Mouse (Mus musculus) neural tube, embryonic 11.5 days (tissue): ENCODE results near the gene En2. TPM values are rescaled to one million over a fixed set of nuclear protein-coding genes. Genes with fewer than 3 reads are reported as not detected.

ENCODE experiments used
- polyA plus RNA-seq: library from polyadenylated mRNA; unstranded; fragments of >200 nt; fragmentation: Nextera tagmentation; extraction: Ambion mirVana; gene quantifications from 2 replicates; pipeline ENCODE4 v1.2.1, GENCODE M21; 2014

The En2 gene
- polyA plus RNA-seq, 1 experiment from 2014 or later: not detected

Other genes starting within 250 kb of the En2 start
- gene Insig1, start 94.3 kb upstream of the En2 start, polyA plus RNA-seq: 107 and 109 TPM in 2 replicates
- gene Cnpy1, start 80.1 kb downstream of the En2 start, polyA plus RNA-seq: 6.7 and 7.1 TPM in 2 replicates
- 20.1 and 22.3 TPM in 2 replicates for gene Rbm33, start 151.4 kb downstream of the En2 start, polyA plus RNA-seq